Mouse (Mus musculus): ENCODE results near the gene Ugcg. TPM values are rescaled to one million over a fixed set of nuclear protein-coding genes. Genes with fewer than 3 reads are reported as not detected.

Ugcg gene
- total RNA-seq, 2 experiments from 2014 or later, result 18.3 to 18.6 TPM

- intact Hi-C loops (cut with DNase I), result no loop called here
- no peak for DNase-seq
Observed at GRCm38 (mm10) chr4:59218154-59218553, 29.1 kb downstream of the Ugcg start.

GRCm38 (mm10) chr4:59222226-59222625, 33.2 kb downstream of the Ugcg start:
- intact Hi-C loops (cut with DNase I), result no loop called here
- no peak for DNase-seq

DNA sequence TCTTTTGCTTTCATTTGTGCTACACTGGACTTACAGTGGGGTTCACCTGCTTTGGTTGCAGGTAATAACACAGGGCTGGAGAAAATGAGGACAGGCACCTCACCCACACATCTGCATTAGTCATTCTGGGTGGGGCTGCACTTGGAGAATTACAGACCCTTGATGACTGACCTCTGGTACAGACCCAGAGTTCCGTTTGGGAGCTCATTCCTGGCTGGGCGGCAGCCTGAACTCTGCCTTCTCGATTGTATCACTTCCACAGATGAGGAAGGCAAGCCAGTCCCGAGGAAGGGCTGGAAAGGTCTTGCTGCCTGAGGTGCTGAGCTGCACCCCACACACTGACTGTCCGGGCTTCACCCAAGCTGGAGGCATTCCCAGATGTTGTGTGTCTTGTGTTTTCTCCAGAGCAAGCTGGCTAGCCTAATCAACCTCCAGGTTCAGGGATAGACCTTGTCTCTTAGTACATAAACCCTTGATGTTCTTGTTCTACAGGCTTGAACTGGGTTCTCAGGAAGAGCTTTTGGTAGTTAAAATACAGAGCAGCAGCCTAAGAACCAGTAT, 34.1 kb downstream of the Ugcg start:
- DNase-seq, result peak in 1 of 2 experiments; percentile 22

GRCm38 (mm10) chr4:59224889-59225288, 35.8 kb downstream of the Ugcg start:
- intact Hi-C loops (cut with DNase I), result no loop called here
- peak in 1 of 2 experiments; percentile 32 for DNase-seq

More for the DNA sequence above, 34.1 kb downstream of the Ugcg start:
- intact Hi-C loops (cut with DNase I), result no loop called here

- DNase-seq, result no peak
- intact Hi-C loops (cut with DNase I), result no loop called here
Observed at GRCm38 (mm10) chr4:59227047-59227446, 38.0 kb downstream of the Ugcg start.

DNA sequence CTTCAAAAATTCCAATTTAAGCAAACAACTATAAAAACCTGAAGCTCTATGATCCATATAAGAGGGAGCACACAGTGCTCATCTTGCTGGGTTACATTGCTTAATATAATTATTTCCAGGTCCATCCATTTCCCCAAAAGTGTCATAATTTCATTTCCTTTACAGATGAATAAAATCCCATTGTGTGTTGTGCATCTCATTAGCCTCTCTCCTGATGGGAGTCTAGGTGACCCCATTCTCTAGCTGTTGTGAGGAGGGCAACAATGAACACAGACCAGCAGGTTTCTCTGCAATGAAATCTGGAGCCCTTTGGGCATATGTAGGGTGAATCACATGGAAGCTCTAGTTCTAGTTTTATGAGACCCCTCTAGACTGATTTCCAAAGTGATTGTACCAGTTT, 39.9 kb downstream of the Ugcg start:
- intact Hi-C loops (cut with DNase I), result no loop called here
- DNase-seq, result no peak

GRCm38 (mm10) chr4:59231266-59232055, 42.4 kb downstream of the Ugcg start:
- DNase-seq, result peak in 1 of 2 experiments; percentile 34
- intact Hi-C loops (cut with DNase I), result no loop called here

DNA sequence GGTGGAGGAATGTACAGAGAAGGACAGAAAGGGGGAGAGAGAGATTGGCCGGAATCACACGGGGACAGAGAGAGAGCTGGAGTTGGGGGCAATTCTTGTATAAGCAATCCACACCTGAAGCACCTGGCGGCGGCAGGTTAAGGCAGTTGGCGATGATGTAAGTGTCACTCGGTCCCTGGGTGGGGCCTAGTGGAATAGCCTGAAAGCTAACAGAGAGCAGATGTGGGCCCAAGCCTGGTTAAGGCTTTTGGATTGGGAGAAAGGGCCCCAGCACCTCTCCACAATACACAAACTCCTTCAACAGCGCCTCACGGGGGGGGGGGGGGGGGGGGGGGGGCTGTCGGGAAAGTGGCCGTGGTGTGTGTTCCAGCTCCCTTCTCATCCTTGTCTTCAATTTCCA, 45.0 kb downstream of the Ugcg start:
- no peak for DNase-seq
- intact Hi-C loops (cut with DNase I), result no loop called here

DNA sequence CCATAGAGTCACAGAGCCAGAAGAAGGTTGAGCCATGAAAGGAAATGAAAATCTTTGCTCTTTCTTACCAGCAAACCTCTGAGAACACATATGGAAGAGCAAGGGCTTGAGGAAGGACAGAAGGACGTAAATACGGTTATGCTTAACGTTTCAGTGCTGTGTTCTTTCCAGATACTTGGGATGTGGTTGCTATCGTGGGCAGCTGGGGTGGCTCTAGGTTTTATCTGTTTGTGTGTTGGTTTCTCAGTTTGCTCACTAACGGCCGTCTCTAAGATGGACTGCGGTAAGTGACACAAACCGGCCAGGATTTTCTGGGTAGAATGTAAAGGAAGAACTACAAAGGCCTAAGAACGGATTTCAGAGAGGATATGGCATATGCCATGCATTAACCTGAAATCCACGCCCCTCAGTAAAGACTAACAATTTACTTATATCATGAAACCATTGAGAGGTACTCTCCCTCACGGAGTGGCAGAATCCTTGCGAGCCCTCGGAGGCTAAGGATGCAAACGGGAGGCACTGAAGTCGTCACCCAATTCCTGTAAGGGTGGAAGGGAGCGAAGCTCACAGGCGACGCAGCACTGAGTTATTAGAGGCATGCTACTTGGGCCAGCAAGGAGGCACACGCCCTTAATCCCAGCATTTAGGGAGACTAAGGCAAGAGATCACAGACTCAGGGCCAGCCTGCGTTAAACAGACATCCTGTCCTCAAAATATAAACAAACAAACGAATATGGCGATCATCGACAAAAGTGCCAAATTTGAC, 45.6 kb downstream of the Ugcg start:
- DNase-seq, result no peak
- intact Hi-C loops (cut with DNase I), result no loop called here

DNA sequence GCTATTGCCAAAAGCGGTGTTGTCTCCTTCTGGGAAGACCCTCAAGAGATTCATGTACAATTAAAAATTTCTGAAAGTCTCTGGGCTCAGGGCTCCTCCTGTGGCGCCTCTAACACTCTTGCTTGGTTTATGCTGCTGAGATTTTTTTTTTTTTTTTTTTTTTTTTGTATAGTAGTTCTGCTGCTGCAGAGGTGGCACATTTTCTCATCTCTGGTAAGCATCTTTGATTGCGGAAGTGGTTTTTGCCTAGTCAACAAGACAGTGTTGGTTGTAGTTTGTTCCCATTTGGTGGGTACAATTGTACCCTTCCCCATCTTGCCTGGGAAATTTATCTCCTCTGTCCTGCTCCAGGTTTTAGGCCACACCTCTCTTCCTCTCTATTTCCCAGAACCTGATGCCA, 47.3 kb downstream of the Ugcg start:
- intact Hi-C loops (cut with DNase I), result no loop called here
- no peak for DNase-seq

GRCm38 (mm10) chr4:59238641-59239311, 49.7 kb downstream of the Ugcg start:
- peak in 1 of 2 experiments; percentile 35 for DNase-seq
- intact Hi-C loops (cut with DNase I), result no loop called here

DNA sequence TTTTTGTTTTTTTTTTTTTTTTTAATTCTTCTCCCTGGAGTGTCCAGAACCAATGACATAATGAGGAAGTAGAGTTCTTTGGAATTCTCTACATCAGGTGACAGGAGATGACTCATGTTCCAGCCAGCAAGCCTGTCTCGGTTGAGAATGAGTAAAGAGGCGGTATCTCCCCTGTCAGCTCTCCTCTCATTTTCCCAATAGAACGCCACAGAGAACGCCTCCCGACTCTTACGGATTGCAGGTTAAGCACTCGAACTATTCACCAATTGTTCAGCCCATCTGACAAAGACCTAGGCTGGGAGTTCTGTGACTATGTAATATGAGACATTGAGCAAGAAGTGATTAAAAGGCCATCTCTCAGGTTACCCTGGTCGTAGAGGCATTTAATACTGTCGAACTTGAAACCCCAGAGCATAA, 50.3 kb downstream of the Ugcg start:
- no peak for DNase-seq

GRCm38 (mm10) chr4:59240160-59240559, 51.1 kb downstream of the Ugcg start:
- intact Hi-C loops (cut with DNase I), result loop anchor here (10.0 kb wide), 1 partner anchor 145 kb away; no protein-coding TSS in a partner anchor
- no peak for DNase-seq

More for the DNA sequence above, 50.3 kb downstream of the Ugcg start:
- intact Hi-C loops (cut with DNase I), result no loop called here

- no peak for DNase-seq
Observed at GRCm38 (mm10) chr4:59241096-59241495, 52.0 kb downstream of the Ugcg start.

GRCm38 (mm10) chr4:59242221-59242620, 53.2 kb downstream of the Ugcg start:
- no peak for DNase-seq
- intact Hi-C loops (cut with DNase I), result loop anchor here (10.0 kb wide), 1 partner anchor 147 kb away; no protein-coding TSS in a partner anchor

More at GRCm38 (mm10) chr4:59241096-59241495, 52.0 kb downstream of the Ugcg start:
- intact Hi-C loops (cut with DNase I), result loop anchor here (10.0 kb wide), 1 partner anchor 146 kb away; no protein-coding TSS in a partner anchor

GRCm38 (mm10) chr4:59243802-59244493, 54.9 kb downstream of the Ugcg start:
- intact Hi-C loops (cut with DNase I), result loop anchor here (10.0 kb wide), 1 partner anchor 149 kb away; no protein-coding TSS in a partner anchor
- DNase-seq, result no peak

- intact Hi-C loops (cut with DNase I), result loop anchor here (5.0 to 10.0 kb wide), 2 partner anchors 92 to 150 kb away; no protein-coding TSS in a partner anchor
- no peak for DNase-seq
Observed at GRCm38 (mm10) chr4:59244791-59245555, 55.9 kb downstream of the Ugcg start.

DNA sequence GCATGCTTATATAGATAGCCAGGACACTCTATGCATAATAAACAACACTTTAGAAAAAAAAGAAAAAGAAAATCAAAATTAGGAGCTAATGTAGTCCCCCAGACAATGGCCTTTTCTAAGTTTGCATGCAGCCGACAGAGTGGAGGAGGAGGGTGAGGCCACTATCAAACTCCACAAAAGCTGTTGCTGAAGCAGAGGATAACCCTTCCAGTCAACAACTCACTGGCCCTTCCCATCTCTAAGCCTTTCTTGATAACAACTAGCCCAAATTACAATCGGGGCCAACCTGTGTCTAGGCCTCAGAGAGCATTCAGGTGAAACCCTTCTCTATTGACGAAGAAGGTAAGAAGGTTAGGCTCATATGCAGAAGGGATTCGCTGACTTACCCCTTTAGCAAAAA, 56.7 kb downstream of the Ugcg start:
- intact Hi-C loops (cut with DNase I), result loop anchor here (5.0 to 10.0 kb wide), 2 partner anchors 92 to 151 kb away; no protein-coding TSS in a partner anchor
- no peak for DNase-seq

GRCm38 (mm10) chr4:59247545-59247944, 58.5 kb downstream of the Ugcg start:
- DNase-seq, result no peak
- intact Hi-C loops (cut with DNase I), result loop anchor here (5.0 to 10.0 kb wide), 2 partner anchors 90 to 153 kb away; no protein-coding TSS in a partner anchor

Data from heart, postnatal 14 days (tissue).